Comparison of ENCODE assay signal across 8 mouse cellular contexts in genomic region chr17:45628885-45629855, GRCm38 (mm10). TPM values are rescaled to one million over a fixed set of nuclear protein-coding genes. Genes with fewer than 3 reads are reported as not detected.
DNase-seq lines count a peak whose midpoint lies in the region; ATAC-seq and TF ChIP-seq lines count a peak whose summit lies in the region.

No protein-coding gene starts in this region.

- 0 out of 2 replicates have a peak, but pooled peaks cover 7% of the 10 kb centered on the region for H3K4me1 ChIP-seq in forebrain, embryonic 14.5 days (ENCODE audit: control insufficient read depth, insufficient read depth, low read length)
- H3K4me1 ChIP-seq in kidney, adult 2 months (ENCODE audit: control insufficient read depth, insufficient read depth, low read length) = no peaks in the 10 kb centered on the region
- peaks cover 16% of the 10 kb centered on the region for H3K4me1 ChIP-seq in midbrain, embryonic 12.5 days

- H3K27ac ChIP-seq in forebrain, embryonic 14.5 days (ENCODE audit: low read depth, low read length) = no peak overlapping the region
- no peak overlapping the region for H3K27ac ChIP-seq in kidney, adult 2 months (ENCODE audit: insufficient read depth, low read depth, low read length)
- H3K27ac ChIP-seq in midbrain, embryonic 12.5 days (replicated peaks) = no peak overlapping the region

- H3K9me3 ChIP-seq in forebrain, embryonic 14.5 days (replicated peaks; ENCODE audit: control insufficient read depth, low read length) = no peaks in the 10 kb centered on the region
- H3K9me3 ChIP-seq in midbrain, embryonic 12.5 days = no peaks in the 10 kb centered on the region

- no peaks in the 10 kb centered on the region; the same call in 1 of the 2 replicates for H3K27me3 ChIP-seq in forebrain, embryonic 14.5 days (replicated peaks; ENCODE audit: control insufficient read depth, insufficient read depth, low read length)
- H3K27me3 ChIP-seq in kidney, adult 2 months (replicated peaks; ENCODE audit: control insufficient read depth, insufficient read depth, low read length) = no peaks in the 10 kb centered on the region
- H3K27me3 ChIP-seq in midbrain, embryonic 12.5 days = 0 out of 2 replicates have a peak, but pooled peaks cover 12% of the 10 kb centered on the region

- no peak overlapping the region; the same call in 1 of the 2 replicates for H3K4me3 ChIP-seq in forebrain, embryonic 14.5 days (ENCODE audit: low read depth, low read length)
- no peak overlapping the region for H3K4me3 ChIP-seq in kidney, adult 2 months (ENCODE audit: insufficient read depth, low read depth, low read length)
- 0 out of 2 replicates have a peak overlapping the region, but pooled peaks have one; percentile 45 for H3K4me3 ChIP-seq in midbrain, embryonic 12.5 days

- no peak for TF ChIP-seq POLR2A in kidney, adult 2 months (IDR thresholded peaks at IDR 0.05; ENCODE audit: low read depth, low read length)

- WGBS in forebrain, embryonic 14.5 days = 71% methylated on average over 13 of the region's 13 CpGs
- WGBS in kidney, adult 2 months = 60% methylated on average over 13 of the region's 13 CpGs
- WGBS in midbrain, embryonic 12.5 days = 74% methylated on average over 13 of the region's 13 CpGs

- TF ChIP-seq CTCF in kidney, adult 2 months (conservative IDR thresholded peaks at IDR 0.05; ENCODE audit: insufficient read depth, insufficient read length, low read depth, low read length) = no peak

- H3K4me2 ChIP-seq in forebrain, embryonic 14.5 days (ENCODE audit: low read length) = peak overlapping the region; percentile 70
- H3K4me2 ChIP-seq in midbrain, embryonic 12.5 days (replicated peaks) = peak overlapping the region; percentile 69

- DNase-seq in heart, adult 11 months = peak; percentile 88
- DNase-seq in heart, adult 8-10 months (ENCODE audit: low spot score) = no peak
- no peak for DNase-seq in forebrain, embryonic 14.5 days (ENCODE audit: low spot score)
- peak; percentile 59 for DNase-seq in kidney, adult 2 months
- no peak for DNase-seq in spleen, postnatal 14 days (ENCODE audit: low spot score in 2 of 2)
- no peak for DNase-seq in urinary bladder, postnatal 14 days (ENCODE audit: low spot score)
- no peak for DNase-seq in ovary, adult 18-20 months (ENCODE audit: low spot score)

- H3K9ac ChIP-seq in forebrain, embryonic 14.5 days (ENCODE audit: low read length) = peak overlapping the region; percentile 66; the same call in 1 of the 2 replicates
- H3K9ac ChIP-seq in midbrain, embryonic 12.5 days (replicated peaks) = 0 out of 2 replicates have a peak overlapping the region, but pooled peaks have one; percentile 54

- peak; percentile 5; the same call in 1 of the 2 replicates for ATAC-seq in forebrain, embryonic 14.5 days
- peak; percentile 20; the same call in 1 of the 2 replicates for ATAC-seq in midbrain, embryonic 12.5 days (ENCODE audit: low FRiP score, low read depth)

- no peaks in the 10 kb centered on the region for H3K36me3 ChIP-seq in forebrain, embryonic 14.5 days (ENCODE audit: control insufficient read depth, insufficient read depth, low read length)
- H3K36me3 ChIP-seq in kidney, adult 2 months (ENCODE audit: control insufficient read depth, insufficient read depth, low read length) = no peaks in the 10 kb centered on the region
- H3K36me3 ChIP-seq in midbrain, embryonic 12.5 days = no peaks in the 10 kb centered on the region

RNA-seq across cellular contexts. Expression of gene Mymx, which starts 27.3 kb away (rescaled TPM):
- total RNA-seq in heart, adult 8-10 months (2022) = not detected
- polyA plus RNA-seq in forebrain, embryonic 14.5 days (2014; fragmentation: Nextera tagmentation; extraction: Ambion mirVana) = not detected in 2 replicates
- 6.4 and 7.1 TPM in 2 replicates for polyA plus RNA-seq in kidney, adult 2 months (2012; rRNA removed)
- not detected in 2 replicates for polyA plus RNA-seq in midbrain, embryonic 12.5 days (2016; fragmentation: Nextera tagmentation; extraction: Ambion mirVana)

RNA-seq across cellular contexts. Expression of gene Slc29a1, which starts 29.8 kb away (rescaled TPM):
- 10 to 100 TPM; 58.9 to 70.8 (median 66.9) TPM for total RNA-seq in heart, adult 8-10 months (2022)
- 53.0 and 60.9 TPM in 2 replicates for polyA plus RNA-seq in forebrain, embryonic 14.5 days (2014; fragmentation: Nextera tagmentation; extraction: Ambion mirVana)
- 89.5 and 90.4 TPM in 2 replicates for polyA plus RNA-seq in kidney, adult 2 months (2012; rRNA removed)
- 40.1 and 40.2 TPM in 2 replicates for polyA plus RNA-seq in midbrain, embryonic 12.5 days (2016; fragmentation: Nextera tagmentation; extraction: Ambion mirVana)

RNA-seq across cellular contexts. Expression of gene Capn11, which starts 30.0 kb away (rescaled TPM):
- under 1 TPM in 1 of 4 experiments, not detected in 3; 0.97 TPM for total RNA-seq in heart, adult 8-10 months (2022)
- polyA plus RNA-seq in forebrain, embryonic 14.5 days (2014; fragmentation: Nextera tagmentation; extraction: Ambion mirVana) = 0.61 TPM in 1 of 2 replicates, not detected in the other
- 0.04 and 0.16 TPM in 2 replicates for polyA plus RNA-seq in kidney, adult 2 months (2012; rRNA removed)
- polyA plus RNA-seq in midbrain, embryonic 12.5 days (2016; fragmentation: Nextera tagmentation; extraction: Ambion mirVana) = 1.2 and 1.4 TPM in 2 replicates

RNA-seq across cellular contexts. Expression of gene Hsp90ab1, which starts 56.1 kb away (rescaled TPM):
- 1,000 to 10,000 TPM; 1,121 to 1,613 (median 1,357) TPM for total RNA-seq in heart, adult 8-10 months (2022)
- polyA plus RNA-seq in forebrain, embryonic 14.5 days (2014; fragmentation: Nextera tagmentation; extraction: Ambion mirVana) = 1,462 and 1,472 TPM in 2 replicates
- 369 and 408 TPM in 2 replicates for polyA plus RNA-seq in kidney, adult 2 months (2012; rRNA removed)
- polyA plus RNA-seq in midbrain, embryonic 12.5 days (2016; fragmentation: Nextera tagmentation; extraction: Ambion mirVana) = 1,424 and 1,459 TPM in 2 replicates

RNA-seq across cellular contexts. Expression of gene Mrpl14, which starts 57.0 kb away (rescaled TPM):
- total RNA-seq in heart, adult 8-10 months (2022) = 100 to 1,000 TPM; 163 to 174 (median 168) TPM
- polyA plus RNA-seq in forebrain, embryonic 14.5 days (2014; fragmentation: Nextera tagmentation; extraction: Ambion mirVana) = 119 and 151 TPM in 2 replicates
- polyA plus RNA-seq in kidney, adult 2 months (2012; rRNA removed) = 168 and 199 TPM in 2 replicates
- 105 and 110 TPM in 2 replicates for polyA plus RNA-seq in midbrain, embryonic 12.5 days (2016; fragmentation: Nextera tagmentation; extraction: Ambion mirVana)

Comparison
In these comparisons a context has a peak if more than half of its experiments do, and no peak if none do; other contexts are left out.
1. DNase-seq: peak in heart, adult 11 months (single experiment) and kidney, adult 2 months (single experiment); none in heart, adult 8-10 months (single experiment), forebrain, embryonic 14.5 days (single experiment), spleen, postnatal 14 days (0 of 2), urinary bladder, postnatal 14 days (single experiment) and ovary, adult 18-20 months (single experiment).